Mouse (Mus musculus) mouse embryonic stem cell (cell line): ENCODE data around the gene Uqcr11.

Source experiments
- in situ Hi-C, 2 experiments: fragments of 300-500 bp; cut with MboI; formaldehyde crosslinking; loops; 1 replicate in 1 of 2; 3 replicates in 1 of 2; pipeline ENCODE4 v1.14.3; 2019 to 2020; ENCODE audit warnings: low sequenced_read_pairs in 2 of 2, low pct_unique_long_range_greater_than_20kb in 1 of 2, mixed read lengths in 1 of 2; ENCODE audit not compliant: unreplicated experiment in 1 of 2

Gene Uqcr11

GRCm38 (mm10) chr10:80406684-80407501 is at the start of gene Uqcr11:
Gene Uqcr11, minus strand, starts transcription at chr10:80406830.
- in situ Hi-C loops = no loop called here

DNA sequence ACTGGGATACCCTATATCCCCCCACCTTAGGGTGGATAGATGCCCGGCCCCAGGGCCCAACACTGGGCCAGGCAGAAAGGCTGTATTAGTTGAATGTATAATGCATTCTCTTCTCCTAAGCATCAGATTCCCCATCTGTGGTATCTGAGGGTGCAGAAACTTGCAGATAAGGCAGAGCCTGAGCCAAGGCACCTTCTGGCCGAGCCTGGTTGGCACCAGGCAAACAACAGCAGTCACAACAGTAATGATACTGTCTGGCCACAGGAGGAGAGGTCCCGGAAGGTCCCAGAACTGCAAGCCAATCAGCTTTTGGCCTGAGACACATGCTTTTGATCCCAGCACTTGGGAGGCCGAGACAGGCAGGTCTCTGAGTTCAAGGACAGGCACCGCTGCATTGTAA is 49.1 kb upstream of the Uqcr11 start:
- in situ Hi-C loops = no loop called here

- in situ Hi-C loops = no loop called here
Observed at GRCm38 (mm10) chr10:80454781-80455180, 48.2 kb upstream of the Uqcr11 start.

- in situ Hi-C loops = no loop called here
Observed at GRCm38 (mm10) chr10:80453601-80454000, 47.0 kb upstream of the Uqcr11 start.

DNA sequence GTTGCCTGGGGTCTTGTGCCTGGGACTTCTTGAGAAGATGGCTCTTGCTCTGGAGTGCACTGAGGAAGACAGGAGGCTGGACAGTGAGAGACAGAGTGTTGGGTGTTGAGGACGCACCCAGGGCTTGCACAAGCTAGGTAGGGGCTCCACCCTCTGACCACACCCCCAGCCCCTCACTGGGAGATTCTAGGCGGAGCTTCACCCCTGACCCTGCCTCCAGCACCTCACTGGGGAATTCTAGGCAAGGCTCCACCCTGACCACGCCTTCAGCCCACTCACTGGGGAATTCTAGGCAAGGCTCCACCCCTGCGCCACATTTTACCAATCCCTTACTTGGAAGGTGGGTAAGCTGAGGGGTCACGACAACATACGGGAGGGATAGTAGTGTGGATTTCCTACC is 44.0 kb upstream of the Uqcr11 start:
- in situ Hi-C loops = no loop called here

DNA sequence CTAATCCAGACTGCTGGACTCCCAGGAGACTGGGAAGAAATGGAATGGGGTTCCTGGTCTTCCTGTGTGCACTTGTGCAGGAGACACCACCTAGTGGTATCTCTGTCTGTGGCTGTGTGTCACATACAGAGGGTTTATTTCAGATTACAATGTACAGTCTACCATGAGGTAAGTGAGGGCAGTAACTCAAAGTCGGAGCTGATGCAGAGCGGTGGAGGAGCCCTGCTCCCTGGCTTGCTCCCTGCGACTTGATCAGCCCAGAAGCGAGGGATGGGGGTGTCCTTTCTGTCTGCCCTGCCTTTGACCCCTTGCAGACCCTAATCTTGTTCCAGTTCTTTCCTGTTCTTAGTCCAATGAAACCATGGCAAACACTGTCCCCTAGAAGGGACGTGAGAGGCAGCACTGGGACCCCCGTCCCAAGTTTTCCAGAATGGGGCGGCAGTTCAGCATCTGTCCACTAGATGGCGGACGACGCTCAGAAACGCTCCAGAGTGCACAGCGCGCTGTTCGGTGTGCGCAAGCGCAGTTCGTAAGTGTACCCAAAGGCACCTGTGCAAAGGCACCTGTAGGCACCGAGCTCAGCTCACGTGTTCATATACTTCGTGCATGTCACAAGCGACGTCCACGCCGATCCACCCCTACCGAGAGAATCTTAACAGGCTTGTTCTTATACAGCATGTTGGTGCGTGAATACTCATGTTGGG is 39.4 kb upstream of the Uqcr11 start:
- in situ Hi-C loops = loop anchor here (5.0 to 10.0 kb wide), 3 partner anchors 61 to 241 kb away; no protein-coding TSS in a partner anchor

DNA sequence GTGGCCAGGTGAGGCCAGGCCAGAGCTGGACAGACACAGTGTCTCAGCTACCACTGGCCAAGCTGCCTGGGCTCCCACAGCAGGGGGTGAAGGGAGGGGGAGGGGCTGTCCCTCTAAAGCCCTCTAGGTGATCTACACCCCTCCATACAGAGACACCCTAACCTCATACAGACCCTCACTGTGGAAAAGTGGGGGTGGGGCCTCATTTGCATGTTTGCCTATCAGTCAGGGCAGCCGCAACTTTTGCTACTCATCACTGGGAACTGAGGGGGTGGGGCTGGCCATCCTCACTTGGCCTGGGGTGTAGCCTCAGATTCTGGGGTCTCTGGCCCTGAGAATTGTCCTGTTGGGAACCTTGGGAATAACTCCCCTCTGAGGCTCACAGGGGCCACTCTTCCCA is 38.4 kb upstream of the Uqcr11 start:
- in situ Hi-C loops = loop anchor here (5.0 to 10.0 kb wide), 3 partner anchors 62 to 242 kb away; no protein-coding TSS in a partner anchor

GRCm38 (mm10) chr10:80444339-80445045 is 37.9 kb upstream of the Uqcr11 start:
- in situ Hi-C loops = loop anchor here (5.0 to 10.0 kb wide), 3 partner anchors 63 to 243 kb away; no protein-coding TSS in a partner anchor

- in situ Hi-C loops = loop anchor here in 1 of 2 experiments (10.0 kb wide), 1 partner anchor 71 kb away; no protein-coding TSS in a partner anchor
Observed at GRCm38 (mm10) chr10:80443575-80444278, 37.1 kb upstream of the Uqcr11 start.

DNA sequence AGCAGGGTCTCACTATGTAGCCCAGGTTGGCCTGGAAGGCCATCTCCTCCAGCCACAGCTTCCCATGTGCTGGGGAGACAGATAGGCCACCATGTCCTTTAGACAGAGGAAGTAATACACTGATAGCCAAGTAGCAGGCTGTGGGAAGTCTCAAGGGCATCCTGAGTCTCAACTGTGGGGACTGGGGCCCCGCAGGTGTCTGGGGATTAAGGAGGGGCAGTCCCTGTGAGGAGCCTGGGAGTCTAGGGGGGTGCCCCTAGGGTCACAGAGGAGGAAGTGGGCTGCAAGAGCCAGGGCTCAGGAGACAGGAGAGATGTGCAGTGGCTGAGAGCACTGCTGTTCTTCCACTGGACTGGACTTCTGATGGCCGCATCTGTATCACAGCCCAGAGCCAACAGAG is 36.4 kb upstream of the Uqcr11 start:
- in situ Hi-C loops = loop anchor here in 1 of 2 experiments (10.0 kb wide), 1 partner anchor 72 kb away; no protein-coding TSS in a partner anchor

GRCm38 (mm10) chr10:80441598-80441997 is 35.0 kb upstream of the Uqcr11 start:
- in situ Hi-C loops = loop anchor here in 1 of 2 experiments (10.0 kb wide), 1 partner anchor 73 kb away; no protein-coding TSS in a partner anchor

- in situ Hi-C loops = loop anchor here in 1 of 2 experiments (10.0 kb wide), 1 partner anchor 75 kb away; no protein-coding TSS in a partner anchor
Observed at GRCm38 (mm10) chr10:80440031-80440430, 33.4 kb upstream of the Uqcr11 start.

DNA sequence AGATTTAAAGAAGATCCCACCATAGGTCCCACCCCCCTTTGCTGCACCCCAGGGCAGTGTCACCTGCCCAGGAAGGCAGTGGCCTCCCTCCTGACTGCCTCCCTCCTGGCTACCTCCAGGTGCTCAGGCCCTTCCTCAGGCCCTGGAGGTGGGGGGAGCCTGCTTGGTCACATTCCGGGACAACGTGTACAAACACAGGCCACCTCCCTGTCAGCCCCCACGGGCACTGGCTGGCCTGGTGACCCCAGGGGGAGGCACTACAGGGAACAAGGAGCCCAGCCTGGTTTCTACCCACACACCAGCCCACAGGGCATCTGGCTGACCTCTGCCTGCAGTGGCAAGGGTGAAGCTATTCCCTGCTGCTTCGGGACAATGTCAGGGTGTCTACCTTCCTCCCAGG is 31.3 kb upstream of the Uqcr11 start:
- in situ Hi-C loops = no loop called here

GRCm38 (mm10) chr10:80436276-80436675 is 29.6 kb upstream of the Uqcr11 start:
- in situ Hi-C loops = no loop called here

DNA sequence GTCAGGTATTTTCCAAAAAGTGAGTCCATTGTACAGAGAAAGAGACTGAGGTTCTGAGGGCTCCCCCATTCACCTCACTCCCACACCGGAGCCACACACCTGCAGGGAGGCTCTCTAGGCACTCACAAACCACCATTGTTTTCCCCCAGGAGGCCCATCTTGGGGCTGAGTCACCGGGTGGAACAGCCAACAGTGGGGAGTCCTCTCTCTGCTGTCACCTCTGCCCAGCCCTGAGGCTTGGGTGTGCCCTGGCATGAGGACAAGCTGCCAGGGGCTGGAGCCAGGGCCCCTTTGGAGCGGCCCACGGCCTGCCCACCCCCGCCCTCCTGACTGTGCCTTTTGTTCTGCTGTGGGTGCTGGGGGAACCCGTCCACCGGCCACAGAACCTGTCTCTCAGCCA is 29.1 kb upstream of the Uqcr11 start:
- in situ Hi-C loops = no loop called here

- in situ Hi-C loops = no loop called here
Observed at GRCm38 (mm10) chr10:80434823-80435222, 28.2 kb upstream of the Uqcr11 start.

- in situ Hi-C loops = no loop called here
Observed at GRCm38 (mm10) chr10:80434233-80434592, 27.6 kb upstream of the Uqcr11 start.

- in situ Hi-C loops = no loop called here
Observed at GRCm38 (mm10) chr10:80433513-80434232, 27.0 kb upstream of the Uqcr11 start, which contains the start of gene Tcf3. Gene Tcf3, minus strand, starts transcription at chr10:80433647.
